10 mouse cellular contexts compared by ENCODE assay signal in the genomic region with DNA sequence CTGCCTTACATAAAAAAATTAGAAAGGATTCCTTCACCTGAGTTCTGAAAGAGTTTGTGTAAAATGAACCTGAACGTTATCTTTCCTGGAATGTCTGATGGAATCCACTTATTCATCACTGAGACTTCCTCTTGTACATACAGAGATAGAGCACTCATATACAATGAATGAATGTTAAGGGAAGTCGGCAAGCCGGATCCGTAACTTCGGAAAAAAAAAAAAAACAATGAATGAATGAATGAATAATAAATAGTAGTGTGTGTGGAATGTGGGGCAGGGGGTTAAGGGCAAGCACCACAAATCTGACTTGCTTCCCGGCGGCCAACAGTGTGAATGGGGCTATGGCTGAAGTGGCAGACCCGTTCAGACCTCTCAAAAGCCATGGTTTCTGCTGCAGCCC. TPM values are rescaled to one million over a fixed set of nuclear protein-coding genes. Genes with fewer than 3 reads are reported as not detected.
DNase-seq lines count a peak whose midpoint lies in the region; ATAC-seq and TF ChIP-seq lines count a peak whose summit lies in the region.
"Had no signal": no experiment of that assay in that cellular context is flagged by ENCODE, and none has a peak within 500 bp of the region (broad histone marks: within the 10 kb centered on the region; RNA-seq: fewer than 3 reads in every experiment).

No protein-coding gene starts in this region.

- no peaks in the 10 kb centered on the region for H3K27me3 ChIP-seq in intestine, postnatal 0 days (replicated peaks; ENCODE audit: control insufficient read depth, insufficient read depth, low read length)
- no peaks in the 10 kb centered on the region for H3K27me3 ChIP-seq in intestine, embryonic 15.5 days (replicated peaks)
- H3K27me3 ChIP-seq in liver, postnatal 0 days (ENCODE audit: insufficient read depth, low read length): no peaks in the 10 kb centered on the region
- no peaks in the 10 kb centered on the region for H3K27me3 ChIP-seq in intestine, embryonic 16.5 days (replicated peaks; ENCODE audit: control insufficient read depth, insufficient read depth, low read length)

- H3K9me3 ChIP-seq in intestine, postnatal 0 days (ENCODE audit: control insufficient read depth): no peaks in the 10 kb centered on the region
- H3K9me3 ChIP-seq in intestine, embryonic 15.5 days: no peaks in the 10 kb centered on the region
- H3K9me3 ChIP-seq in liver, postnatal 0 days (ENCODE audit: low read length): no peaks in the 10 kb centered on the region
- H3K9me3 ChIP-seq in intestine, embryonic 16.5 days (ENCODE audit: control insufficient read depth, low read length): peaks cover 4% of the 10 kb centered on the region; the same call in 1 of the 2 replicates

- H3K4me3 ChIP-seq in intestine, postnatal 0 days (ENCODE audit: low read depth, low read length): no peak overlapping the region
- H3K4me3 ChIP-seq in intestine, embryonic 15.5 days (replicated peaks): no peak overlapping the region
- H3K4me3 ChIP-seq in liver, postnatal 0 days (ENCODE audit: low read depth, low read length): no peak overlapping the region
- H3K4me3 ChIP-seq in intestine, embryonic 16.5 days (ENCODE audit: low read length): no peak overlapping the region
- H3K4me3 ChIP-seq: myocyte had no signal

- 0 out of 2 replicates have a peak, but pooled peaks have one; percentile 61 for ATAC-seq in intestine, postnatal 0 days
- no peak for ATAC-seq in intestine, embryonic 15.5 days
- ATAC-seq in liver, postnatal 0 days: no peak
- ATAC-seq in intestine, embryonic 16.5 days: no peak

- no peak overlapping the region for H3K4me2 ChIP-seq in intestine, postnatal 0 days (replicated peaks; ENCODE audit: low read depth)
- H3K4me2 ChIP-seq in intestine, embryonic 15.5 days (replicated peaks): no peak overlapping the region
- no peak overlapping the region for H3K4me2 ChIP-seq in liver, postnatal 0 days (ENCODE audit: low read depth, low read length)
- no peak overlapping the region for H3K4me2 ChIP-seq in intestine, embryonic 16.5 days (ENCODE audit: low read depth, low read length)

- no peaks in the 10 kb centered on the region for H3K36me3 ChIP-seq in intestine, postnatal 0 days (ENCODE audit: control insufficient read depth, insufficient read depth)
- H3K36me3 ChIP-seq in intestine, embryonic 15.5 days: no peaks in the 10 kb centered on the region
- no peaks in the 10 kb centered on the region for H3K36me3 ChIP-seq in liver, postnatal 0 days (replicated peaks; ENCODE audit: insufficient read depth, low read length)
- H3K36me3 ChIP-seq in intestine, embryonic 16.5 days (ENCODE audit: control insufficient read depth, insufficient read depth, low read length): no peaks in the 10 kb centered on the region

- TF ChIP-seq CTCF in intestine, postnatal 0 days (IDR thresholded peaks at IDR 0.05; ENCODE audit: low read depth): no peak
- TF ChIP-seq CTCF in liver, postnatal 0 days (IDR thresholded peaks at IDR 0.05; ENCODE audit: low read depth): no peak

- H3K9ac ChIP-seq in intestine, postnatal 0 days (ENCODE audit: low read depth, low read length): no peak overlapping the region
- H3K9ac ChIP-seq in intestine, embryonic 15.5 days: no peak overlapping the region
- H3K9ac ChIP-seq in liver, postnatal 0 days (replicated peaks): no peak overlapping the region
- no peak overlapping the region for H3K9ac ChIP-seq in intestine, embryonic 16.5 days (ENCODE audit: low read depth, low read length)

- whole genome bisulfite sequencing in intestine, postnatal 0 days: 79% methylated on average over 8 of the region's 8 CpGs
- 74% methylated on average over 8 of the region's 8 CpGs for WGBS in intestine, embryonic 15.5 days
- 67% methylated on average over 8 of the region's 8 CpGs for WGBS in liver, postnatal 0 days (ENCODE audit: insufficient replicate concordance)
- WGBS in intestine, embryonic 16.5 days: 81% methylated on average over 8 of the region's 8 CpGs

- H3K4me1 ChIP-seq in intestine, postnatal 0 days (replicated peaks; ENCODE audit: control insufficient read depth, insufficient read depth, low read length): no peaks in the 10 kb centered on the region
- peaks cover 12% of the 10 kb centered on the region; the same call in 1 of the 2 replicates for H3K4me1 ChIP-seq in intestine, embryonic 15.5 days (replicated peaks)
- no peaks in the 10 kb centered on the region for H3K4me1 ChIP-seq in liver, postnatal 0 days (ENCODE audit: insufficient read depth)
- peaks cover 6% of the 10 kb centered on the region; the same call in 1 of the 2 replicates for H3K4me1 ChIP-seq in intestine, embryonic 16.5 days (ENCODE audit: control insufficient read depth, insufficient read depth, low read length)

- H3K27ac ChIP-seq in intestine, postnatal 0 days (ENCODE audit: low read depth, low read length): no peak overlapping the region
- no peak overlapping the region for H3K27ac ChIP-seq in intestine, embryonic 15.5 days
- H3K27ac ChIP-seq in liver, postnatal 0 days (ENCODE audit: low read depth): no peak overlapping the region
- no peak overlapping the region for H3K27ac ChIP-seq in intestine, embryonic 16.5 days (ENCODE audit: low read length)

- no peak for TF ChIP-seq EP300 in liver, postnatal 0 days (IDR thresholded peaks at IDR 0.05; ENCODE audit: low read depth)

- peak; percentile 83 for DNase-seq in 3134 (ENCODE audit: extremely low read depth, insufficient read length, low spot score)
- DNase-seq in A20 (ENCODE audit: low read depth, low spot score): peak; percentile 56
- peak; percentile 89 for DNase-seq in embryo, embryonic 10.5 days (ENCODE audit: low spot score)
- peak; percentile 66 for DNase-seq in liver, postnatal 0 days
- no peak for DNase-seq in left cerebral cortex, adult 8-10 months (ENCODE audit: low spot score in 2 of 2)

RNA-seq across cellular contexts. Expression of gene Fbln1, which starts 28.2 kb away (rescaled TPM):
- polyA plus RNA-seq in intestine, postnatal 0 days (2015; fragmentation: Nextera tagmentation; extraction: Ambion mirVana): 90.5 and 97.9 TPM in 2 replicates
- 184 and 194 TPM in 2 replicates for polyA plus RNA-seq in intestine, embryonic 15.5 days (2015; fragmentation: Nextera tagmentation; extraction: Ambion mirVana)
- polyA plus RNA-seq in liver, postnatal 0 days (2015; fragmentation: Nextera tagmentation; extraction: Ambion mirVana): 2.6 and 2.8 TPM in 2 replicates
- 189 and 191 TPM in 2 replicates for polyA plus RNA-seq in intestine, embryonic 16.5 days (2015; fragmentation: Nextera tagmentation; extraction: Ambion mirVana)
- total RNA-seq in left cerebral cortex, adult 8-10 months (2022): 10 to 100 TPM; 11.6 to 14.5 (median 11.9) TPM

RNA-seq across cellular contexts. Expression of gene Ribc2, which starts 45.7 kb away (rescaled TPM):
- 0.13 TPM in 1 of 2 replicates, not detected in the other for polyA plus RNA-seq in intestine, postnatal 0 days (2015; fragmentation: Nextera tagmentation; extraction: Ambion mirVana)
- polyA plus RNA-seq in intestine, embryonic 15.5 days (2015; fragmentation: Nextera tagmentation; extraction: Ambion mirVana): 0.08 and 0.19 TPM in 2 replicates
- 0.06 TPM in 1 of 2 replicates, not detected in the other for polyA plus RNA-seq in liver, postnatal 0 days (2015; fragmentation: Nextera tagmentation; extraction: Ambion mirVana)
- 0.12 TPM in 1 of 2 replicates, not detected in the other for polyA plus RNA-seq in intestine, embryonic 16.5 days (2015; fragmentation: Nextera tagmentation; extraction: Ambion mirVana)
- under 1 TPM in 1 of 4 experiments, not detected in 3; 0.32 TPM for total RNA-seq in left cerebral cortex, adult 8-10 months (2022)
- total RNA-seq: gastrocnemius, postnatal 4 days had no signal
- polyA plus RNA-seq: myocyte had no signal

RNA-seq across cellular contexts. Expression of gene Smc1b, which starts 45.8 kb away (rescaled TPM):
- polyA plus RNA-seq in intestine, postnatal 0 days (2015; fragmentation: Nextera tagmentation; extraction: Ambion mirVana): 0.07 and 0.18 TPM in 2 replicates
- 0.11 and 0.21 TPM in 2 replicates for polyA plus RNA-seq in intestine, embryonic 15.5 days (2015; fragmentation: Nextera tagmentation; extraction: Ambion mirVana)
- polyA plus RNA-seq in liver, postnatal 0 days (2015; fragmentation: Nextera tagmentation; extraction: Ambion mirVana): 0.54 and 0.94 TPM in 2 replicates
- polyA plus RNA-seq in intestine, embryonic 16.5 days (2015; fragmentation: Nextera tagmentation; extraction: Ambion mirVana): 0.13 and 0.17 TPM in 2 replicates
- under 1 TPM in 1 of 4 experiments, not detected in 3; 0.07 TPM for total RNA-seq in left cerebral cortex, adult 8-10 months (2022)

Comparison
In these comparisons a context has a peak if more than half of its experiments do, and no peak if none do; other contexts are left out.
1. DNase-seq: peak in 3134 (single experiment), A20 (single experiment), embryo, embryonic 10.5 days (single experiment) and liver, postnatal 0 days (single experiment); none in left cerebral cortex, adult 8-10 months (0 of 2).
2. RNA of gene Fbln1, which starts 28.2 kb away (polyA plus RNA-seq): 184 to 194 TPM in intestine, embryonic 15.5 days, 189 to 191 TPM in intestine, embryonic 16.5 days and 90.5 to 97.9 TPM in intestine, postnatal 0 days; 2.6 to 2.8 TPM in liver, postnatal 0 days; every median in the first group is over 10 times any median in the second.